Mouse (Mus musculus) spleen, adult 2 months (tissue): ENCODE measurements around the gene Rad21l. TPM values are rescaled to one million over a fixed set of nuclear protein-coding genes. Genes with fewer than 3 reads are reported as not detected.
A peak's percentile ranks its signal among the peaks of the same experiment; 100 is the strongest.

ENCODE experiments used
- DNase-seq, 2 experiments: peaks; one replicate each; pipeline versions ENCODE4 v3.0.0 to v3.0.0-alpha.2; 2012 to 2021; ENCODE audit warnings: low spot score in 2 of 2, low read depth in 1 of 2
- H3K27ac ChIP-seq: fragments of 200-500 bp; 2 replicates; pipeline ENCODE4 v1.5.1; 2012; ENCODE audit warnings: low read length, inconsistent platforms; ENCODE audit not compliant: insufficient read depth
- H3K27me3 ChIP-seq: fragments of 200-500 bp; 2 replicates; pipeline ENCODE4 v1.6.1; 2012; ENCODE audit warnings: mild to moderate bottlenecking, moderate library complexity, low read length, inconsistent platforms; ENCODE audit not compliant: control insufficient read depth, insufficient read depth
- H3K36me3 ChIP-seq: fragments of 200-500 bp; 2 replicates; pipeline ENCODE4 v1.6.1; 2012; ENCODE audit warnings: mild to moderate bottlenecking, low read length, inconsistent platforms; ENCODE audit not compliant: control insufficient read depth, insufficient read depth
- H3K4me1 ChIP-seq: fragments of 200-500 bp; 2 replicates; pipeline ENCODE4 v1.6.1; 2011; ENCODE audit warnings: inconsistent platforms; ENCODE audit not compliant: control insufficient read depth, insufficient read depth, insufficient read length
- H3K4me3 ChIP-seq: fragments of 200-500 bp; 2 replicates; pipeline ENCODE4 v1.5.1; 2011; ENCODE audit warnings: mild to moderate bottlenecking, inconsistent platforms; ENCODE audit not compliant: insufficient read depth, insufficient read length; ENCODE audit errors: extremely low read depth
- CTCF ChIP-seq: fragments of 200-500 bp; IDR thresholded peaks from 2 replicates; pipeline ENCODE4 v1.5.1; 2011; ENCODE audit warnings: mild to moderate bottlenecking, inconsistent platforms; ENCODE audit not compliant: insufficient read depth, insufficient read length, insufficient replicate concordance; ENCODE audit errors: extremely low read depth
- POLR2A ChIP-seq: fragments of 200-500 bp; IDR thresholded peaks from 2 replicates; pipeline ENCODE4 v1.6.1; 2011; ENCODE audit warnings: low read depth, low read length, inconsistent platforms
- WGBS: fragments of 180-500 bp; shearing (Covaris S2); methylation state at CpG from one replicate; pipeline ENCODE4 v1.1.7; 2018; 5-methylcytosine and 5-hydroxymethylcytosine counted together
- polyA plus RNA-seq: library from polyadenylated mRNA; depleted of rRNA; stranded (reverse); fragments of >200 nt; gene quantifications from 2 replicates; pipeline ENCODE4 v1.2.3, GENCODE M21; 2012

Rad21l gene
- polyA plus RNA-seq, 1 experiment, result not detected

- Histone ChIP-seq H3K4me3 (no peak overlapping the region), H3K27ac (no peak overlapping the region), H3K27me3 (no peaks in the 10 kb centered on the region), H3K36me3 (no peaks in the 10 kb centered on the region), H3K4me1 (no peaks in the 10 kb centered on the region)
- TF ChIP-seq CTCF (no peak), POLR2A (no peak)
- DNase-seq, result no peak
- 9% methylated on average over 1 of the region's 1 CpGs for WGBS
Observed at GRCm38 (mm10) chr2:151652053-151652452, 16.3 kb downstream of the Rad21l start.

DNA sequence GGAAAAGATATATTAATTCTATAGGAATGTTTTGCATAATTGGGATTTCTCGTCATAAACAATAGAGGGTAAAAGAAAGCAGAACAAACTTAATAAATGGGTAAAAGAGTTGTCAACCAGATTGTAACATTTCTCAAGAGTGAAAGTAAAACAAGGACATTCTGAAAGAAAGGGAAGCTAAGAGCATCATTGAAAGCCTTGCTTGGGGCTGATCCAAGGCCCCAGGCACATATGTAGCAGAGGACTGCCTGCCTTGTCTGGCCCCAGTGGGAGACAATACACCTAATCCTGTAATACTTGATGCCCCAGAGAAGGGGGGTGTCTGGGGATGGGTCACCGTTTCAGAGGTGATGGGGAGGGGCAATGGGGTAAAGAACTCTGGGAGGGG lies 32.3 kb downstream of the Rad21l start:
- Histone ChIP-seq H3K36me3 (no peaks in the 10 kb centered on the region), H3K4me1 (no peaks in the 10 kb centered on the region), H3K27me3 (peaks cover 13% of the 10 kb centered on the region), H3K27ac (no peak overlapping the region), H3K4me3 (no peak overlapping the region)
- TF ChIP-seq POLR2A (no peak), CTCF (no peak)
- WGBS, result 66% methylated on average over 2 of the region's 2 CpGs
- DNase-seq, result no peak

GRCm38 (mm10) chr2:151635362-151636014 lies 32.8 kb downstream of the Rad21l start:
- TF ChIP-seq CTCF, result no peak
- TF ChIP-seq POLR2A, result no peak
- H3K4me1 ChIP-seq, result no peaks in the 10 kb centered on the region
- peaks cover 13% of the 10 kb centered on the region for H3K27me3 ChIP-seq
- H3K36me3 ChIP-seq, result no peaks in the 10 kb centered on the region
- H3K27ac ChIP-seq, result no peak overlapping the region
- no peak for DNase-seq
- H3K4me3 ChIP-seq, result no peak overlapping the region
- WGBS, result 61% methylated on average over 9 of the region's 9 CpGs

DNA sequence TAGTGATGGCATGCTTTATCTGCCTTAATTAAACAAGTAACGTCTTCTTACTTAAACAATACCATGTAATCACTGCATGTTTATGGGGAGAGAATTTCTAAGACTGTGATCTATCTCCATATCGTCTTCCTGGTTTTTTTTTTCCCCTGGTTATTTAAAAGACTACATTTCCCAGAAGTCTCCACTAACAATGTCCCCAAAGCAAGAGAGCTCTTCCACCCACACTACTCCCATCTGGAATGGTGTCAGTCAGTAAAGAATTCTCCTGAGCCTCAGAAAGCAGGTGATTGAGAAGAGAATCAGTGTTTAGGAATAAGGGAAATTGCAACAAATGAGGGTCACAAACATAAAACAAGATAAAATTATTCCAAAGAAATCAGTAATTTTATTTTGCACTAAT lies 33.4 kb downstream of the Rad21l start:
- H3K4me1 ChIP-seq, result no peaks in the 10 kb centered on the region
- WGBS, result 73% methylated on average over 2 of the region's 2 CpGs
- H3K4me3 ChIP-seq, result no peak overlapping the region
- no peak for DNase-seq
- no peaks in the 10 kb centered on the region for H3K36me3 ChIP-seq
- no peak overlapping the region for H3K27ac ChIP-seq
- H3K27me3 ChIP-seq, result peaks cover 13% of the 10 kb centered on the region
- TF ChIP-seq POLR2A (no peak), CTCF (no peak)

DNA sequence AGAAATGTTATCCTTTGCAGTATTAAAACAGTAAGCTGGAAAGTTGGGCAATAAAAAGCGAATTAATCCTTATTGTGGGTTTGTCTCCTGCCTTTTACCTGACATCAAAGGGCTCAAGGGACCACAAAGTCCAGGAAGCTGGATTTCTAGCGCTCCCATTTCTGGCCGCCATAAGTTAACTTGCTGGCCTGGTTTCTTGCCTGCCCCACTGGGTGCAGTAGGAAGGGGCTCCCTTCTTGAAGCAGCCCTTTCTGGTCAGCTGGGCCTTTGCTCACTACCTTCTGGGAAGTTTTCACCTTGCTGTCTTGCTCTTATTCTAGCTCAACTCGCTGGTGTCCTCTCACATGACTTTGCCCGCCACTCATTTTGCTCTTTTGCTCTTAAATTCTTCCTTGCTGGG lies 35.4 kb downstream of the Rad21l start:
- Histone ChIP-seq H3K36me3 (no peaks in the 10 kb centered on the region), H3K4me3 (no peak overlapping the region), H3K27me3 (peaks cover 13% of the 10 kb centered on the region), H3K27ac (no peak overlapping the region), H3K4me1 (no peaks in the 10 kb centered on the region)
- TF ChIP-seq POLR2A, result no peak
- no peak for TF ChIP-seq CTCF
- WGBS, result 90% methylated on average over 5 of the region's 5 CpGs
- no peak for DNase-seq

DNA sequence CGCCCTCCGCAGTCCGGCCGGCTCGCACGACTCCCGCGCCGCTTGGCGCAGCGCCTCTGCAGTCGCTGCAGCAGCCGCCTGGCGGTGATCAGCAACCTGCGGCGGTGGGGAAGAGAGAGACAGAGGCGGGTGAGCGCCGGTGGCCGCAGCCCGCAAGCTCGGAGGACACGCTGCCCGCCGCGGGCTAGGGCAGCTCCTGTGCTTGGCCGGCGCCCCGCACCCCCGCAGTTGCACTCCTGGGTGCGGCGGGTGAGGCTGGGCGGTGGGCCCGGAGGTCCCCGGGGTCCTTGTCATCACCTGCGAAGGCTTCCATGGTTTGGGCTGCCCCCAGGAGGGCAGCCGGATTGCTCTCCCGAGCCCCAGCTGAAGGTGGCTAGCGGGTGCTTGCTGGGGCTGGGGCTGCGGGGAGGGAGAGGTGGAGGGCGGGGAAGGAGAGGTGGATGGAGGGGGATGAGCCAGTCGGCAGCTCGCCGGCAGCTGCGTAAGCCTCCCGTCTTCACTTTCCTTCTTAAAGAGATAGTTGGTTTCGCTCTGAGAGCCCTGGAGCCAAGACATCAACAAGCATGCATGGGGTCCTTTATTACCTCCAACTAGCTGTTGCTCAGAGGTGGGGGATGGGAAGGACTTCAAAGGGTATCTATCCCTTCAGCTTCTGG lies 36.0 kb downstream of the Rad21l start, which contains the start of gene Snph:
Snph (minus strand) TSS at position 435 of the 656 bp plus-strand sequence.
- Histone ChIP-seq H3K4me3 (peak within 1 kb of the TSS; percentile 30; the same call in 1 of the 2 replicates), H3K27me3 (peaks cover 13% of the 10 kb centered on the region), H3K4me1 (no peaks in the 10 kb centered on the region), H3K36me3 (no peaks in the 10 kb centered on the region), H3K27ac (no peak within 1 kb of the TSS)
- no peak for TF ChIP-seq CTCF
- no peak for TF ChIP-seq POLR2A
- 2% methylated on average over 47 of the region's 47 CpGs for WGBS
- DNase-seq, result peak in 1 of 2 experiments; percentile 9

- no peak for DNase-seq
- Histone ChIP-seq H3K36me3 (no peaks in the 10 kb centered on the region), H3K4me1 (no peaks in the 10 kb centered on the region), H3K27me3 (peaks cover 13% of the 10 kb centered on the region), H3K4me3 (peak overlapping the region; percentile 30; the same call in 1 of the 2 replicates), H3K27ac (no peak overlapping the region)
- WGBS, result 10% methylated on average over 22 of the region's 22 CpGs
- TF ChIP-seq POLR2A, result no peak
Observed at GRCm38 (mm10) chr2:151631406-151632158, 36.8 kb downstream of the Rad21l start.
